In the genomic region with DNA sequence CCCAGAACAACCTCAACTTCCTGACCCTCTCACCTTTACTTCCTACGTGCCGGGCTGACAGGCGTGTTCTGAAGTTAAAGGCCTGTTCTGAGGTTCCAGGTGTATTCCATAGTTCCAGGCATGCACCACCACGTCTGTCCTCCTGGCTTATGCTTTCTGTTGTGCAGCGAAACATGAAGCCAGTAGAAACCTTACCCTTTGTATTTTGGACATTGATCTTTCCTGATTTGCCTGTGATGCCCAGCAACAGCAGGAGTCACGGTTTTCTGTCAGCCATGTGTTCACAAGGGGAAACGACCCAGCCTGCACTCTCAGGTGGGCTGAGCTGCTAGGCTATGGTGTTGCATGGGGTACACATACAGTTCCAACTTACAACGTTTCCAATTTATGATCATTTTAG, we compare ENCODE assay signal across 23 mouse cellular contexts. TPM values are rescaled to one million over a fixed set of nuclear protein-coding genes. Genes with fewer than 3 reads are reported as not detected.
"Had no signal": no experiment of that assay in that cellular context is flagged by ENCODE, and none has a peak within 500 bp of the region (broad histone marks: within the 10 kb centered on the region; RNA-seq: fewer than 3 reads in every experiment).

No protein-coding gene starts in this region.

- DNase-seq: retina, postnatal 1 day; right cerebral cortex, adult 18-20 months; right cerebral cortex, postnatal 14 days; right cerebral cortex, postnatal 25 days; right cerebral cortex, postnatal 4 days; spleen, adult 18-20 months; thymus, adult 18-20 months; thymus, adult 2 months; thymus, postnatal 14 days; thymus, postnatal 25 days; thymus, postnatal 36 days; thymus, postnatal 4 days had no signal

- H3K9me3 ChIP-seq: neural tube, embryonic 12.5 days; neural tube, embryonic 13.5 days; neural tube, embryonic 15.5 days; stomach, embryonic 15.5 days had no signal

- H3K27ac ChIP-seq: neural tube, embryonic 12.5 days; neural tube, embryonic 13.5 days; neural tube, embryonic 15.5 days; stomach, embryonic 15.5 days had no signal

- H3K4me1 ChIP-seq: neural tube, embryonic 12.5 days; neural tube, embryonic 13.5 days; neural tube, embryonic 15.5 days; stomach, embryonic 15.5 days had no signal

- H3K9ac ChIP-seq: neural tube, embryonic 12.5 days; neural tube, embryonic 13.5 days; neural tube, embryonic 15.5 days; stomach, embryonic 15.5 days had no signal

- H3K4me2 ChIP-seq: neural tube, embryonic 12.5 days; neural tube, embryonic 13.5 days; neural tube, embryonic 15.5 days; stomach, embryonic 15.5 days had no signal

- H3K27me3 ChIP-seq: neural tube, embryonic 12.5 days; neural tube, embryonic 15.5 days; stomach, embryonic 15.5 days had no signal

- H3K36me3 ChIP-seq: neural tube, embryonic 12.5 days; neural tube, embryonic 13.5 days; neural tube, embryonic 15.5 days; stomach, embryonic 15.5 days had no signal

- H3K4me3 ChIP-seq: neural tube, embryonic 12.5 days; neural tube, embryonic 13.5 days; neural tube, embryonic 15.5 days; stomach, embryonic 15.5 days had no signal

RNA-seq across cellular contexts. Expression of gene Hspb3, which starts 35.9 kb away (rescaled TPM):
- total RNA-seq: neutrophil, adult 5-6 weeks had no signal
- polyA plus RNA-seq: small intestine, adult 2 months; spleen, adult 2 months; stomach, embryonic 14.5 days; testis, adult 2 months; thymus, postnatal 0 days; urinary bladder, adult 2 months had no signal
